Mouse (Mus musculus) mature B cell (primary cell): ENCODE results near the gene Cstf1.

Experiments
- in situ Hi-C: fragments of 300-500 bp; cut with MboI; formaldehyde crosslinking; loops from 2 replicates; pipeline ENCODE4 v1.14.3; 2019

The Cstf1 gene

DNA sequence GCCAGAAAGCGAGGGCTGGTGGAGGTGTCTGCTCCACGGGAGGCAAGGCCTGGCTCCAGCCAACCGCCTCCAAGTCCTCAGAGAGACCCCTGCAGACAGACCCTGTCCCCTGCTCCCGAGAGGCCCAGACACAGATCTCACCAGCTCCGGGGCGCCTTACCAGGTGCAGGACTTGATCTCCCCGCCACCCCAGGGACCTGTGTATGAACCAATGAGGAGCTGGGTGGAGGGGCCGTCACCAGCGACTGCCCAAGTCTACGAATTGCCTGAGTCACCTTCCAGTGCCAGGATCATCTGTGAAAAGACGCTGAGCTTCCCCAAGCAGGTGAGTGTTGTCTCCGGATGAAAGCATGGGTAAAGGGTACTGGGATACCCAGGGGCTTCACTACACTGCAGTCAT, 45.7 kb downstream of the Cstf1 start:
- in situ Hi-C loops = no loop called here

- in situ Hi-C loops = no loop called here
These were observed 46.4 kb downstream of the Cstf1 start for GRCm38 (mm10) chr2:172416876-172417275.

GRCm38 (mm10) chr2:172418208-172418607, 47.7 kb downstream of the Cstf1 start:
- in situ Hi-C loops = no loop called here

- in situ Hi-C loops = no loop called here
These were observed 60.1 kb downstream of the Cstf1 start for GRCm38 (mm10) chr2:172430609-172431008.
